Mouse (Mus musculus) forebrain, embryonic 10.5 days (tissue): ENCODE data around the gene Bst2. TPM values are rescaled to one million over a fixed set of nuclear protein-coding genes. Genes with fewer than 3 reads are reported as not detected.
A peak's percentile ranks its signal among the peaks of the same experiment; 100 is the strongest.

ENCODE experiments used
- DNase-seq: peaks from one replicate; pipeline ENCODE4 v3.0.0-alpha.2; 2017; ENCODE audit warnings: low spot score; ENCODE audit errors: extremely low spot score
- H3K27ac ChIP-seq: fragments of 300-500 bp; sonication (generic); 2 replicates; pipeline ENCODE4 v1.5.1; 2016; ENCODE audit warnings: mild to moderate bottlenecking
- H3K27me3 ChIP-seq: fragments of 300-500 bp; sonication (generic); 2 replicates; pipeline ENCODE4 v1.6.1; 2016; ENCODE audit warnings: mild to moderate bottlenecking; ENCODE audit not compliant: poor library complexity, severe bottlenecking
- H3K36me3 ChIP-seq: fragments of 300-500 bp; sonication (generic); replicated peaks from 2 replicates; pipeline ENCODE4 v1.6.1; 2016; ENCODE audit warnings: mild to moderate bottlenecking, moderate library complexity
- H3K4me1 ChIP-seq: fragments of 300-500 bp; sonication (generic); 2 replicates; pipeline ENCODE4 v1.6.1; 2016
- H3K4me3 ChIP-seq: fragments of 300-500 bp; sonication (generic); 2 replicates; pipeline ENCODE4 v1.5.1; 2016; ENCODE audit warnings: mild to moderate bottlenecking, moderate library complexity
- H3K9me3 ChIP-seq: fragments of 300-500 bp; sonication (generic); 2 replicates; pipeline ENCODE4 v1.6.1; 2016; ENCODE audit warnings: mild to moderate bottlenecking, moderate library complexity
- WGBS: fragments of 180-500 bp; shearing (Covaris S2); methylation state at CpG from one replicate; pipeline ENCODE4 v1.1.7; 2016; 5-methylcytosine and 5-hydroxymethylcytosine counted together
- polyA plus RNA-seq: library from polyadenylated mRNA; unstranded; fragments of >200 nt; fragmentation: Nextera tagmentation; extraction: Ambion mirVana; gene quantifications from 2 replicates; pipeline ENCODE4 v1.2.1, GENCODE M21; 2016

The Bst2 gene
- polyA plus RNA-seq, 1 experiment from 2014 or later, result 7.4 TPM

DNA sequence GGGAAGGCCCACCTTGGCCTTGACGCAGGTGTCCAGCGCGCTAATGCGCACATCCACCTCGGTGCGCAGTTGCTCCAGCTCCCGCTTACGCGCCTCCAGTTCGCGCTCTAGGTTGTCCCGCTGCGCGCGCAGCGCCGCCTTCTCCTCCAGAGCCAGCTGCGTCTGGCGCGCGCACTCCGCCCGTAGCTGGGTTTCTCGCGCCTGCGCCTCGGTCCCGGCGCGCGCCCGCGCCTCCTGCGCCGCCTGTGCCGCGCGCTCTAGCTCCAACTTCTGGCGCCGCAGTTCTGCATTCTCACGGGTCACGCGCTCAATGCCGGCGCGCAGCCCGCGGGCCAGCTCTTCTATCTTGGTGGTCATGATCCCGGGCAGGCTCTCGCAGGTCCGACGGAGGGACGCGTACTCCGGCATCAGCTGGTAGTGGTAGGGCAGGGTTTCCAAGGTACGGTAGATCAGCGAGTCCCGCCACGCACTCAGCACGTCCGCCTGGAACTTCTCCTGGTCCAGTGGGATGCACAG lies 29.6 kb downstream of the Bst2 start:
- peak overlapping the region; percentile 55 for H3K4me3 ChIP-seq
- DNase-seq, result peak; percentile 74
- H3K36me3 ChIP-seq, result no peaks in the 10 kb centered on the region
- peaks cover 32% of the 10 kb centered on the region for H3K4me1 ChIP-seq
- H3K27me3 ChIP-seq, result peaks cover 75% of the 10 kb centered on the region
- under 1% methylated on average over 61 of the region's 61 CpGs for WGBS
- no peaks in the 10 kb centered on the region for H3K9me3 ChIP-seq
- peak overlapping the region; percentile 45 for H3K27ac ChIP-seq

DNA sequence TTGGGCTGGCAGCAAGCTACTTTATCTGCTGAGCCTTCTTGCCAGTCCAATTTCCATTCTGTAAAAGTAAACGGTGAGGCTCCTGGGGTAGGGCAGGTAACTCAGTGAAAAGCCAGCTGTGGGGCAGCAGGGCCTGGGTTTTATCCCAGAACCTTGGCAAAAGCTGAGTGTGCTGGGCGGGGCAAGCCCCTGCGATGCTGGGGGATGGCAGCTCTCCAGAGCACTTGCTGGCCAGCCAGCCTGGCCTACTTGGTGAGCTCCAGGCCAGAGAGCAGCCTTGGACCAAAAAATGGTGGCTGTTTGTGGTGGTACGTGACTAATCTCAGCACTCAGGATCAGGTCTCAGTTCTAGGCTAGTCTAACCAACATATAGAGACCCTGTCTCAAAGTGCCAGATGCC lies 31.3 kb downstream of the Bst2 start:
- WGBS, result 91% methylated on average over 4 of the region's 4 CpGs
- Histone ChIP-seq H3K27me3 (peaks cover 66% of the 10 kb centered on the region), H3K4me3 (no peak overlapping the region), H3K4me1 (peaks cover 25% of the 10 kb centered on the region), H3K36me3 (no peaks in the 10 kb centered on the region), H3K9me3 (no peaks in the 10 kb centered on the region), H3K27ac (no peak overlapping the region)
- no peak for DNase-seq

DNA sequence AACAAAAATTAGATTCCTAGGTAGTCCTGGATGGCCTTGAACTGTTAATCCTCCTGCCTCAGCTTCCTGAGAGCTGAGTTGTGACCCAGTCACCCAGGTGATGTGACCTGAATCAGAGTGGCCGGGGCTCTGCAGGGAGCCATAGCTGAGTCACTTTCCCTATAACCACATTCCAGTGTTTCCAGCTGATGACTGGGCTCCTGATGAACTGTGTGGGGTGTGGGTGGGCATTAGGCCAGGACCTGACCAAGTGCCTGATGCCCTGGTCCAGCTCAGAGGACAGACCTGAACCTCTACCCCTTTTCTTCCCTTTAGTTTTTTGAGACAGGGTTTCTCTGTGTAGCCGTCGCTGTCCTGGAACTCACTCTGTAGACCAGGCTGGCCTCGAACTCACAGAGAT lies 31.9 kb downstream of the Bst2 start:
- 95% methylated on average over 4 of the region's 4 CpGs for WGBS

DNA sequence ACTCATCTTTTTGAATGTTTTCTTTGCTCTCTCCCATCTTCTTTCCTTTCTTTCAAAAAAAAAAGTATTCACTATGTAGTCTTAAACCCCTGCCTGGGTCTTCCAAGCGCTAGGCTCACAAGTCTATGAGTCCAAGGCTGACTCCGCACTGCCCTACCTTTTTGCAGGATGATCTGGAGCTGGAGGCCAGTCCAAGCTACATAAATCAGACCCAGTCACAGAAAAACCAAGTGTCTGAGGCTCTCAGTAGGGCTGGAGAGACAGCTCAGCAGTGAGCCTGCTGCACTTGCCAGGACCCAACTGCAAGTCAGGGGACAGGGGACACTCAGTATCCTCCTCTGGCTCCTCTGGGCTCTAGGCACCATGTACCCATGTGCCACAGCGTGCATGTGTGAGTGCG lies 32.9 kb downstream of the Bst2 start:
- Histone ChIP-seq H3K36me3 (0 out of 2 replicates have a peak, but pooled peaks cover 2% of the 10 kb centered on the region), H3K9me3 (no peaks in the 10 kb centered on the region), H3K27ac (no peak overlapping the region), H3K4me1 (peaks cover 27% of the 10 kb centered on the region), H3K4me3 (no peak overlapping the region), H3K27me3 (peaks cover 50% of the 10 kb centered on the region)
- DNase-seq, result no peak
- WGBS, result 99% methylated on average over 4 of the region's 4 CpGs

More for the DNA sequence above, 31.9 kb downstream of the Bst2 start:
- Histone ChIP-seq H3K4me1 (peaks cover 25% of the 10 kb centered on the region), H3K4me3 (no peak overlapping the region), H3K9me3 (no peaks in the 10 kb centered on the region), H3K36me3 (no peaks in the 10 kb centered on the region), H3K27me3 (peaks cover 60% of the 10 kb centered on the region), H3K27ac (no peak overlapping the region)
- no peak for DNase-seq

DNA sequence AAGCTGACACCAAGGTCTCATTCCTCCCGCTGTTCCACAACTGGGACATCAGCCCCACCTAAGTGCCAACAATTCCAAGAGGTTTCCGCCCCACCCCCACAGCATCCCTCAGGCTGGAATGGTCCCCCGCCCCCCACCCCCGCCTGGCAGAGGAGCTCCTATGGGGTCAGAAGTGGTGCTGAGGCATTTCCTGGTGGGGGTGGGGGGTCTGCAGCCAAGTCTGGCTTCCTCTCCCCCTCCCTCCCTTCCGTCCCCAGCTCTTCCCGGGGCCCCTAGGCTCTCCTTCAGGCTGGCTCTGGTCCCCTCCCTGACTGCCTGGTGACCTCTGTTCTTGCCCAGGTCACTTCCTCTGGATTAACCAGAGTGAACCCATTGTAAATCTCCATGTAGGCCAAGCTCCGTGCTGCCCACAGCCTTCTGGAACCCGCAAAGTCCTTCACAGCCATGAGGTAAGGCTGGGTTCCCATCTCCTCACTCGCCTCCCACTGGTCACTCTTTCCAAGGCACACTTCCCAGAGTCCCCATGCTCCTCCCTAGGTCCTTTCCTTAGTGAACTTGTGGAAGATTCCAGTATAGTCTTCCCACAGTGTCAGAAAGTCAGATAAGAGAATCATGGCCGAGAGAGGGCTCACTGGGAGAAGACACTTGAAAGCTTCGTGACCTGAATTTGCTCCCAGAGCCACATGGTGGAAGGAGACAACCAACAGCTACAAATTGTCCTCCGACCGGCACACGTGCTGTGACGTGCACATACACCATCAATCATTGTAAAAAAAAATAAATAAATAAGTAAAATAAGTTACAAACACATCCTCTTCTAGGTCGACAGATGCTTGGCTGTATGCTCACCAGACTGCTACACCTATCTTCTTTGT lies 38.2 kb downstream of the Bst2 start:
- Histone ChIP-seq H3K9me3 (no peaks in the 10 kb centered on the region), H3K36me3 (peaks cover 20% of the 10 kb centered on the region), H3K27me3 (no peaks in the 10 kb centered on the region), H3K27ac (peak overlapping the region; percentile 72), H3K4me1 (peaks cover 49% of the 10 kb centered on the region), H3K4me3 (peak overlapping the region; percentile 8; the same call in 1 of the 2 replicates)
- WGBS, result 43% methylated on average over 16 of the region's 16 CpGs
- no peak for DNase-seq

DNA sequence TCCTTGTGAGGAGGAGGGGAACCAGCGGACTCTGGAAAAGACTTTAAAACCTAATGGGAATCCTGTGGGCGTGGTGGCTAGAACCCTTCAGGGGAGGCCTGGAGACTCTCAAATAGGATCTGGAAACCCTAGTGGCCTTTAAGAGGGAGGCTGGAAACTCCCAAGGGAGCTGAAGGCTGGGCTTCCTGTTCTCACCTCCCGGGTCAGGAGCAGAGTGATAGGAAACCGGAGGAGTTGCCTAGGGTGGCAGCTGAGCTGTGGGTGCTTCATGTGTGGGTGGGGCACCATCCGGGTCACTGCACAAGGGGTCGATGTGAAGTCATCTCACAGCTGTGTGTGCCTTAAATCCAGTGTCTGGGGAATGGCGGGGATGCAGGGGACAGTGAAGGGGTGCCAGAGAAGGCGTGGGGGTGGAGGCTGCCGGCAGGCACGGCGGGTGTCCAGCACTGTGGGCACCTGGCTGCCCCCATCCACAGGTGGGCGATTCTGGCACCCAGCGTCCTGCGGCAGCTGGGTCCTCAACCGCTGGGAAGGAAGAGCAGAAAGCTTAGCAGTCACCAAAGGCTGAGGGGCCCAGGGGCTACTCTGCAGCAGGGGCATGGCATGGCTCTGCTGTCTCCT lies 39.3 kb downstream of the Bst2 start:
- 26% methylated on average over 15 of the region's 15 CpGs for WGBS
- Histone ChIP-seq H3K4me3 (peak overlapping the region; percentile 14), H3K27me3 (no peaks in the 10 kb centered on the region), H3K36me3 (peaks cover 29% of the 10 kb centered on the region), H3K4me1 (peaks cover 48% of the 10 kb centered on the region), H3K9me3 (no peaks in the 10 kb centered on the region), H3K27ac (peak overlapping the region; percentile 72)
- no peak for DNase-seq

DNA sequence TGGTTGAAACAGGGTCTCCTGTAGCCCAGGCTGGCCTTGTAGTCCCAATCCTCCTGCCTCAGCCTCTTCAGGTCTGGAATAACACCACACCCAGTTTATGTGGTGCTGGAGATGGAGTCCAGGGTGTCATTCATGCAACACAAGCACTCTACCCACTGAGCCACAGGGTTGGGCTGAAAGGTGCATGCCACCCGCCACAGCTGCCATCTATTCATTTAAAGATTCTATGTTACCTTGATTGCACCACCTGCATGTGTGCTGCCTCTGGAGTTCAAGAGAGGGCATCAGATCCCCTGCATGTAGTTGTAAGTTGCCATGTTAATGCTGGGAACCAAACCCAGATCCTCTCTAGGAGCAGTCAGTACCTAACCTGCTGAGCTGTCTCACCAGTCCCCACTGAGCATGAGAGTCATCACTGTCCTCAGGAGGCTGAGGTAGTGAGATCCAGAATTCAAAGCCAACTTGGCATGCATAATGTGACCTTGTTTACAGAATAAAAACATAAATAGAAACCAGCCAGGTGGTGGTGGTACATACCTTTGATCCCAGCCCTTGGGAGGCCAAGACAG lies 40.1 kb downstream of the Bst2 start:
- DNase-seq, result no peak
- WGBS, result 84% methylated on average over 1 of the region's 1 CpGs
- peaks cover 46% of the 10 kb centered on the region for H3K4me1 ChIP-seq
- H3K27me3 ChIP-seq, result no peaks in the 10 kb centered on the region
- no peak overlapping the region for H3K4me3 ChIP-seq
- no peaks in the 10 kb centered on the region for H3K9me3 ChIP-seq
- H3K36me3 ChIP-seq, result peaks cover 37% of the 10 kb centered on the region
- H3K27ac ChIP-seq, result 0 out of 2 replicates have a peak overlapping the region, but pooled peaks have one; percentile 26

DNA sequence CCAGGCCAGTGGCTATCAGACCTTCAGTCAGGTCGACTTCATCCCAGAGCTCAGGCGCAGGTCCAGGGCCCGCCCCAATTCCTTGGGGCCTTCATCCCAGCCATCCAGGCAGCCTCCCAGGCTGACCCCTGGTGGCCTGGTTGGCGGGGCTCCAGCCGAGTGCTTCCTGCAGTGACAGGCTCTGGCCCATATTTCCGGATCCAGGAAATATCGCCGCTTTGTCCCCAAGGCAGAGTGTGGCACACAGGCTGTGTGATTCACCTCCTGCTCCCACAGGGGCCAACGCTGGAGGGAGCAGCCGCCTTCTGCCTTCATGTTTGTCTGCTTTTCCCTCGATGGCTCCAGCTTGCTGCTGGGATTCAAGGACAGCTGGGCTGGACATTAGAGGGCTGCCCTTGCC lies 40.8 kb downstream of the Bst2 start:
- WGBS, result 56% methylated on average over 11 of the region's 11 CpGs
- Histone ChIP-seq H3K36me3 (peaks cover 44% of the 10 kb centered on the region), H3K9me3 (no peaks in the 10 kb centered on the region), H3K4me3 (no peak overlapping the region), H3K27me3 (no peaks in the 10 kb centered on the region), H3K27ac (peak overlapping the region; percentile 26; the same call in 1 of the 2 replicates), H3K4me1 (peaks cover 46% of the 10 kb centered on the region)
- no peak for DNase-seq

DNA sequence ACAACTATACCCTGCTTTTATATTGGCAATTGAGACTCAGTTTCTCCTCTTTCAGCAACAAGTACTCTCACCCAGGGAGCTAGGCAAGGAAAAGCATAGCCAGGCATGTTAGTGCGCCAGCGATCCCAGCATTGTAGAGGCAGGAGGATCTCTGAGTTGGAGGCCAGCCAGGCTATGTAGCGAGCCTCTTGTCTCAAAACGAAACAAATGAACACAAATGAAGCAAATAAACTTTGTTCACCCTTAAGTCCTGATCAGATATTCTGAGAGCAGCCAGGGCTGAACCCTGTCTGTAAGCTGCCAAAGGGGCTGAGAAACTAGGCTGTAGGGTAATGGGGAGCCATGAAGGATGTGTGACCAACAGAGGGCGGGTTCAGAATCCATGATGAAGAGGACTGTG lies 41.4 kb downstream of the Bst2 start:
- H3K27ac ChIP-seq, result peak overlapping the region; percentile 26; the same call in 1 of the 2 replicates
- H3K36me3 ChIP-seq, result peaks cover 51% of the 10 kb centered on the region
- no peak overlapping the region for H3K4me3 ChIP-seq
- H3K9me3 ChIP-seq, result no peaks in the 10 kb centered on the region
- WGBS, result 92% methylated on average over 5 of the region's 5 CpGs
- DNase-seq, result no peak
- H3K27me3 ChIP-seq, result no peaks in the 10 kb centered on the region
- peaks cover 46% of the 10 kb centered on the region for H3K4me1 ChIP-seq

DNA sequence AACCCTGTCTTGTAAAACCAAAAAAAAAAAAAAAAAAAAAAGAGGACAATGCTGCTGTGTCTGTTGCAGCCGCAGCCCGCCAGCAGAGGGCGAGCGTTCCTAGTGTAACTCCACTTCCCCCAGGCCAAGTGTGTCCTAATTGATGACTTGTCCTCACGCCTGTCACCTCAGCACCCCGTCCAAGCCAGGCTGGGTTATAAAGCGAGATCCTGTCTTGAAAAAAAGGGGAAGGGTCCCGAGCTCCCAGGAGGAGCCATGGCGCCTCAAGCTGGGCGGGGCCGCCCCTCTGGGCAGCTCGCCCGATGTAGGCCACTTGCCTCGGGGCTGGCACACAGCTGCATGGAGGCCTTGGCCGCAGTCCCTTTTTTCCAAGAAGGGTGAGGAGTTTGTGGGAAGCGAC lies 42.2 kb downstream of the Bst2 start:
- Histone ChIP-seq H3K4me1 (peaks cover 49% of the 10 kb centered on the region), H3K4me3 (peak overlapping the region; percentile 18; the same call in 1 of the 2 replicates), H3K36me3 (peaks cover 58% of the 10 kb centered on the region), H3K27me3 (no peaks in the 10 kb centered on the region), H3K27ac (peak overlapping the region; percentile 40; the same call in 1 of the 2 replicates), H3K9me3 (no peaks in the 10 kb centered on the region)
- DNase-seq, result peak; percentile 76
- 35% methylated on average over 16 of the region's 16 CpGs for WGBS

DNA sequence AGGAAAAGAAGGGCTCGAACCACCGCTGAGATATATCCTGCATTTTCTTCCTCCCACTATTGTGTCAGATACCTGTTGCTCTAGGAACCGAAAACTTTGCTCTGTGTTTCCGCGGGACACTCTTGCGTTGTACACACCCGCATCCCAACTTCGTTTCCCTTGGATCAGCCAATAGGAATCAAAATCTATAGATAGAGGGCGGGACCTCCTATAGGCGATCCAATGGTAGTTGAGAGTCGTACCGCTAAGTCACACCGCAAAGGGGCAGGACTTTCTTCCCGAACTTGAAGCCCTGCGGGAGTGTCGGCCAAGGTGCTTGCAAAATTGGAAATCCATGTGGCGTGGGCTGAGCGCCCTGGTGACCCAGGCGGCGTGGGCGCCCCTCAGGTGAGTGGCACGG lies 48.8 kb downstream of the Bst2 start:
- WGBS, result under 1% methylated on average over 22 of the region's 22 CpGs

DNA sequence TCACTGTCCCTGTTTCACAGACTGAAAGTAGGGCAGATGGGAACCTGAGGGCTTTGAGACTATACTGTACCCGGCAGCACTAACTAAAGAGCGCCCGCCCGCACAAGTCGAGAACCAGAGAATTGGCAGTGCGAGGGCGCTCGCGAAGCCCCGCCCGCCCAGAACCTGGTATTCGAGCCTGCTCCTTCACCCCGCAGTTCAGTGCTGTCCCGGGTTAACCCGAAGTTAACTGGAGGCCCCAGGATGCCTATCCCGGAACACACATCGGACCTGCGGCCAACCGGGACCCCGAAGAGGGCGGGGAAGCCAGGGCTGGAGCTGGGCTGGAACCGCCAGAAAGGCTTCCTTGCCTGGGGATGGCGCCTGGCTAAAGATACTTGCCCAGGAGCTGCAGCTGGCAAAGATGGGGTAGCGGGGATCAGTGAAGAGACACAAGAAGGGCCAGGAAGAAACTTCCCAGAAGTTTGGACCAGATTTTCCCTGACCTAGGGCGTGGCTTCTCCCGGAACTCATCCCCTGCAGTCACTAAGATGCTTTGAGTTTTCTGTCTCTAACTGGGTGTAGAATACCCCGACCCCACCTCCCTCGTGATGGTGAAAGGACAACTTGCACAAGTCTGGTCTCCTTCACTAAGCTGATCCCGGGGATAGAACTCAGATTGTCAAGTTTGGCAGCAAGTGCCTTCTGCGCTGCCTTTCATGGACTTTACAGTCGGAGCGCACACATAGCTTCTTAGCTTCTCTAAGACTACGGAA lies 49.4 kb downstream of the Bst2 start, which contains the start of gene Gtpbp3:
TSS of gene Gtpbp3 (plus strand) at position 413 of the 755 bp plus-strand sequence.
- H3K4me1 ChIP-seq, result peaks cover 47% of the 10 kb centered on the region
- peaks cover 2% of the 10 kb centered on the region; the same call in 1 of the 2 replicates for H3K27me3 ChIP-seq
- H3K27ac ChIP-seq, result peak within 1 kb of the TSS; percentile 95
- peak within 1 kb of the TSS; percentile 75 for H3K4me3 ChIP-seq
- H3K9me3 ChIP-seq, result no peaks in the 10 kb centered on the region
- DNase-seq, result peak; percentile 75
- WGBS, result under 1% methylated on average over 33 of the region's 33 CpGs
- peaks cover 51% of the 10 kb centered on the region for H3K36me3 ChIP-seq

More for the DNA sequence above, 48.8 kb downstream of the Bst2 start:
- peak; percentile 89 for DNase-seq
- peaks cover 51% of the 10 kb centered on the region for H3K36me3 ChIP-seq
- peak overlapping the region; percentile 95 for H3K27ac ChIP-seq
- H3K4me1 ChIP-seq, result peaks cover 47% of the 10 kb centered on the region
- no peaks in the 10 kb centered on the region for H3K27me3 ChIP-seq
- peak overlapping the region; percentile 75 for H3K4me3 ChIP-seq
- H3K9me3 ChIP-seq, result no peaks in the 10 kb centered on the region
